Mouse (Mus musculus) Patski (cell line): ENCODE measurements at regions not wholly inside any gene's neighbourhood (a gene's known extent, or its start where the extent isn't known, plus 50 kb on each side); places are given as distances from the start of the nearest gene placed in this dataset.

Experiments
- ATAC-seq: fragments of 100-300 bp; one replicate; pipeline ENCODE4 v1.8.0; 2021
- CTCF ChIA-PET: fragments of 350-600 bp; sonication (Branson Sonifier 250); formaldehyde crosslinking; loops from one replicate; lab custom pipeline; 2022; ENCODE audit warnings: inconsistent platforms; lab: Charles Lee
- POLR2A ChIA-PET: fragments of 350-600 bp; sonication (Branson Sonifier 250); formaldehyde crosslinking; loops from one replicate; lab custom pipeline; 2022; ENCODE audit warnings: antibody characterized with exemption, inconsistent platforms; lab: Charles Lee
- DNase-seq: peaks from one replicate; pipeline ENCODE4 v3.0.0-alpha.2; 2011; ENCODE audit warnings: low read depth, low spot score
- H3K27me3 ChIP-seq: fragments of 371-371 bp; one replicate; pipeline ENCODE4 v1.5.1; 2021
- CTCF ChIP-seq: fragments of 100-300 bp; IDR thresholded peaks from one replicate; pipeline ENCODE4 v1.5.1; 2021
- in situ Hi-C: fragments of 300-500 bp; cut with MboI; formaldehyde crosslinking; loops from 3 replicates; pipeline ENCODE4 v1.11.1; 2018; ENCODE audit warnings: low pct_unique_long_range_greater_than_20kb, mixed read lengths

DNA sequence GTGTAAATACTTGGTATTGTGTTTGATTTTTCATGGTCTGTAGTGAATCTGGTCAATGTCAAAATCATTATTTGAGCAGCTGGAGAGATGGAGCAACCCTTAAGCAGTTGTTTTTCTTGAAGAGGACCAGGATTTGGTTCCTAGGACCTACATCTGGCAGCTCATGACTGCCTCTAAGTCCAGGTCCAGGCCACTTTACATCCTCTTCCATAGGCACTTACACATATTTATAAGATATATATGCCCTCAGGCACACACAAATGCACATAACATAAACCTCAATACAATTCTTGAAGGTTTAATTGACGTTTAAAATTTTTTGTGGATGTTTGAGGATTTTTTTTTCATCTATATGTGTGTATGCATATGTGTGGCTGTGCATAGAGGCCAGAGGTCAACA, 96.8 kb upstream of the Fam240b start:
- ChIA-PET CTCF (no interaction called here), POLR2A (no interaction called here)
- no peak for TF ChIP-seq CTCF
- H3K27me3 ChIP-seq, result no peaks in the 10 kb centered on the region
- DNase-seq, result no peak
- no peak for ATAC-seq
- in situ Hi-C loops, result no loop called here

- CTCF ChIA-PET, result interaction anchor here (0.7 to 1.3 kb wide), 3 partner anchors 18 to 259 kb away, joined by 3 to 4 read pairs (median 3); no protein-coding TSS in a partner anchor
- ATAC-seq (no peak), DNase-seq (no peak)
- TF ChIP-seq CTCF, result peak; percentile 43
- in situ Hi-C loops, result loop anchor here (10.0 kb wide), 1 partner anchor 259 kb away; the partner anchor contains the start of gene Aaed1
- H3K27me3 ChIP-seq, result peaks cover 8% of the 10 kb centered on the region
- POLR2A ChIA-PET, result no interaction called here
Observed at GRCm38 (mm10) chr13:64573711-64574110, 76.1 kb upstream of the Fam240b start.

DNA sequence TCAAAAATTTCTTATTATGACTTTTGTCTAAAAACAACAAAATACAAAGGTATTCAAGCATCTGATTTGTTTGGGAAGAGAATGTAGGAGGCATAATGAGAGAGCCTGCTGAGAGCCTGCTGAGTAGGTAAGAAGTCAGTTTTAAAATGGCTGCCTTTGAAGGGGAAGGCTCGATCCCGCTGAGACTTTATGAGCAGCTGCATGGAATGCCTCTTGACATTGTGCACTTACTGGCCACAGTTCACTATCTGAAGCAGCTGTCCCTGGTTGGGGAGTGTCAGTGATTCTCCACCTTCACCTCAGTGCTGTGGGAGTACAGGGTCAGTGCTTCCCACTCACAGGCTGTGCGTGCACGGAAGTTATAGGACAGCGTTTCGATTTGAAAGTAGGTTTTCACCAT, 71.3 kb upstream of the Fam240b start:
- POLR2A ChIA-PET, result no interaction called here
- in situ Hi-C loops, result no loop called here
- CTCF ChIA-PET, result no interaction called here
- no peak for TF ChIP-seq CTCF
- no peak for DNase-seq
- ATAC-seq, result no peak
- peaks cover 8% of the 10 kb centered on the region for H3K27me3 ChIP-seq

GRCm38 (mm10) chr13:64566966-64567708, 69.5 kb upstream of the Fam240b start:
- peaks cover 8% of the 10 kb centered on the region for H3K27me3 ChIP-seq
- no peak for TF ChIP-seq CTCF
- CTCF ChIA-PET, result interaction anchor here (1.3 kb wide), 1 partner anchor 120 kb away, joined by 3 read pairs; no protein-coding TSS in a partner anchor
- in situ Hi-C loops, result no loop called here
- DNase-seq (no peak), ATAC-seq (no peak)
- POLR2A ChIA-PET, result interaction anchor here (0.7 kb wide), 1 partner anchor 616 kb away, joined by 3 read pairs; no protein-coding TSS in a partner anchor

- DNase-seq (no peak), ATAC-seq (no peak)
- POLR2A ChIA-PET, result no interaction called here
- CTCF ChIA-PET, result no interaction called here
- TF ChIP-seq CTCF, result no peak
- H3K27me3 ChIP-seq, result no peaks in the 10 kb centered on the region
- in situ Hi-C loops, result no loop called here
Observed at GRCm38 (mm10) chr13:64565791-64566190, 68.2 kb upstream of the Fam240b start.
